Mouse (Mus musculus) embryonic stem cell, embryonic (primary cell): ENCODE data around the gene Slc25a20.

Experiments used
- CTCF ChIA-PET, 4 experiments: fragments of 300-600 bp in 2 of 4; fragments of 350-600 bp in 2 of 4; sonication (Branson Sonifier 250); formaldehyde crosslinking; loops; one replicate each; lab custom pipeline; 2022; ENCODE audit warnings: inconsistent platforms in 2 of 4; lab: Charles Lee
- POLR2A ChIA-PET, 4 experiments: fragments of 300-600 bp in 2 of 4; fragments of 350-600 bp in 2 of 4; sonication (Branson Sonifier 250); formaldehyde crosslinking; loops; one replicate each; lab custom pipeline; 2022; ENCODE audit warnings: antibody characterized with exemption in 4 of 4, inconsistent platforms in 1 of 4; lab: Charles Lee

The Slc25a20 gene

GRCm38 (mm10) chr9:108692226-108693041 lies 30.5 kb downstream of the Slc25a20 start:
- POLR2A ChIA-PET = interaction anchor here (0.6 to 7.2 kb wide), 26 partner anchors 9 to 353 kb away, joined by 3 to 51 read pairs (median 4); partner anchors contain the start of genes Arih2 (in 1 of the 4), Gpx1 (in 1 of the 4), Impdh2 (in 1 of the 4) and Ndufaf3 (in 1 of the 4)
- CTCF ChIA-PET = interaction anchor here in 2 of 4 experiments (0.9 to 1.7 kb wide), 7 partner anchors 10 to 67 kb away, joined by 3 to 4 read pairs (median 3); no protein-coding TSS in a partner anchor

- POLR2A ChIA-PET = interaction anchor here in 2 of 4 experiments (0.7 to 7.2 kb wide), 6 partner anchors 8 to 981 kb away, joined by 4 to 51 read pairs (median 11); partner anchors contain the start of gene Wdr6 (in 1 of the 2)
- CTCF ChIA-PET = no interaction called here
Measured at GRCm38 (mm10) chr9:108693946-108694345, 32.1 kb downstream of the Slc25a20 start.

GRCm38 (mm10) chr9:108694533-108694932 lies 32.6 kb downstream of the Slc25a20 start:
- ChIA-PET POLR2A (interaction anchor here in 2 of 4 experiments (0.7 to 7.2 kb wide), 4 partner anchors 8 to 982 kb away, joined by 3 to 51 read pairs (median 7); no protein-coding TSS in a partner anchor), CTCF (interaction anchor here in 1 of 4 experiments (0.6 kb wide), 1 partner anchor 241 kb away, joined by 5 read pairs; no protein-coding TSS in a partner anchor)

- CTCF ChIA-PET = interaction anchor here in 3 of 4 experiments (0.6 to 1.2 kb wide), 4 partner anchors 8 to 298 kb away, joined by 3 to 5 read pairs (median 4); partner anchors contain the start of gene Prkar2a (in 1 of the 3)
- POLR2A ChIA-PET = interaction anchor here in 3 of 4 experiments (0.5 to 6.6 kb wide), 7 partner anchors 9 to 1256 kb away, joined by 3 to 51 read pairs (median 3); partner anchors contain the start of gene Prkar2a (in 1 of the 3)
Measured at GRCm38 (mm10) chr9:108702476-108702875, 40.6 kb downstream of the Slc25a20 start.

GRCm38 (mm10) chr9:108703373-108704110 lies 41.7 kb downstream of the Slc25a20 start:
- POLR2A ChIA-PET = interaction anchor here in 3 of 4 experiments (0.5 to 6.6 kb wide), 6 partner anchors 10 to 186 kb away, joined by 3 to 51 read pairs (median 4); partner anchors contain the start of gene Prkar2a (in 1 of the 3)
- CTCF ChIA-PET = interaction anchor here in 1 of 4 experiments (0.6 kb wide), 1 partner anchor 17 kb away, joined by 4 read pairs; no protein-coding TSS in a partner anchor

- CTCF ChIA-PET = interaction anchor here in 3 of 4 experiments (0.6 to 1.5 kb wide), 3 partner anchors 20 to 136 kb away, joined by 3 to 6 read pairs (median 4); no protein-coding TSS in a partner anchor
- POLR2A ChIA-PET = interaction anchor here (0.7 to 6.6 kb wide), 11 partner anchors 8 to 394 kb away, joined by 3 to 51 read pairs (median 3); partner anchors contain the start of genes Prkar2a (in 1 of the 4) and Wdr6 (in 1 of the 4)
Measured at GRCm38 (mm10) chr9:108704591-108704990, 42.7 kb downstream of the Slc25a20 start.

- ChIA-PET POLR2A (interaction anchor here in 2 of 4 experiments (1.0 to 5.4 kb wide), 6 partner anchors 9 to 191 kb away, joined by 3 to 23 read pairs (median 3); partner anchors contain the start of genes Qrich1 (in 1 of the 2) and Wdr6 (in 1 of the 2)), CTCF (interaction anchor here in 1 of 4 experiments (1.0 kb wide), 1 partner anchor 11 kb away, joined by 3 read pairs; no protein-coding TSS in a partner anchor)
Measured at GRCm38 (mm10) chr9:108707212-108707611, 45.3 kb downstream of the Slc25a20 start.

GRCm38 (mm10) chr9:108708833-108709232 lies 46.9 kb downstream of the Slc25a20 start:
- CTCF ChIA-PET = interaction anchor here in 1 of 4 experiments (0.6 kb wide), 1 partner anchor 95 kb away, joined by 3 read pairs; no protein-coding TSS in a partner anchor
- POLR2A ChIA-PET = interaction anchor here in 1 of 4 experiments (0.6 to 5.4 kb wide), 4 partner anchors 16 to 107 kb away, joined by 3 to 23 read pairs (median 3); no protein-coding TSS in a partner anchor

- POLR2A ChIA-PET = interaction anchor here (0.6 to 5.4 kb wide), 43 partner anchors 8 to 1423 kb away, joined by 3 to 23 read pairs (median 4); partner anchors contain the start of genes Gpx1 (in 1 of the 4), Impdh2 (in 1 of the 4), Qrich1 (in 1 of the 4) and Slc26a6 (in 1 of the 4)
- CTCF ChIA-PET = interaction anchor here in 3 of 4 experiments (0.5 to 1.2 kb wide), 10 partner anchors 9 to 575 kb away, joined by 3 to 6 read pairs (median 4); no protein-coding TSS in a partner anchor
Measured at GRCm38 (mm10) chr9:108710767-108711166, 48.9 kb downstream of the Slc25a20 start.

- POLR2A ChIA-PET = interaction anchor here in 3 of 4 experiments (0.6 to 1.6 kb wide), 4 partner anchors 9 to 156 kb away, joined by 3 to 7 read pairs (median 3); partner anchors contain the start of gene Impdh2 (in 2 of the 3)
Measured at GRCm38 (mm10) chr9:108716199-108716598, 54.3 kb downstream of the Slc25a20 start.

GRCm38 (mm10) chr9:108723751-108724150 lies 61.9 kb downstream of the Slc25a20 start:
- ChIA-PET POLR2A (interaction anchor here in 1 of 4 experiments (0.6 to 2.3 kb wide), 6 partner anchors 13 to 599 kb away, joined by 3 to 18 read pairs (median 4); partner anchors contain the start of gene Gpx1), CTCF (interaction anchor here in 1 of 4 experiments (0.7 kb wide), 1 partner anchor 216 kb away, joined by 3 read pairs; no protein-coding TSS in a partner anchor)

More at GRCm38 (mm10) chr9:108716199-108716598, 54.3 kb downstream of the Slc25a20 start:
- CTCF ChIA-PET = no interaction called here

GRCm38 (mm10) chr9:108726116-108726515 lies 64.2 kb downstream of the Slc25a20 start:
- CTCF ChIA-PET = interaction anchor here in 1 of 4 experiments (0.6 kb wide), 1 partner anchor 1585 kb away, joined by 3 read pairs; no protein-coding TSS in a partner anchor

GRCm38 (mm10) chr9:108729050-108729449 lies 67.2 kb downstream of the Slc25a20 start:
- POLR2A ChIA-PET = interaction anchor here in 2 of 4 experiments (0.6 to 1.4 kb wide), 3 partner anchors 9 to 121 kb away, joined by 3 to 6 read pairs (median 3); no protein-coding TSS in a partner anchor
- CTCF ChIA-PET = no interaction called here

More at GRCm38 (mm10) chr9:108726116-108726515, 64.2 kb downstream of the Slc25a20 start:
- POLR2A ChIA-PET = interaction anchor here in 3 of 4 experiments (0.7 to 2.3 kb wide), 6 partner anchors 13 to 153 kb away, joined by 3 to 18 read pairs (median 4); no protein-coding TSS in a partner anchor

- ChIA-PET POLR2A (interaction anchor here in 2 of 4 experiments (0.7 to 1.2 kb wide), 2 partner anchors 100 to 172 kb away, joined by 3 read pairs; partner anchors contain the start of gene Impdh2 (in 1 of the 2)), CTCF (no interaction called here)
Measured at GRCm38 (mm10) chr9:108732462-108732861, 70.6 kb downstream of the Slc25a20 start.
